Mouse (Mus musculus): Measurements from ENCODE around the gene Adamts13. TPM values are rescaled to one million over a fixed set of nuclear protein-coding genes. Genes with fewer than 3 reads are reported as not detected.
A peak's percentile ranks its signal among the peaks of the same experiment; 100 is the strongest.

Adamts13 gene
- 1 to 10 TPM; 1.6 to 2.6 TPM for total RNA-seq (2021)

DNA sequence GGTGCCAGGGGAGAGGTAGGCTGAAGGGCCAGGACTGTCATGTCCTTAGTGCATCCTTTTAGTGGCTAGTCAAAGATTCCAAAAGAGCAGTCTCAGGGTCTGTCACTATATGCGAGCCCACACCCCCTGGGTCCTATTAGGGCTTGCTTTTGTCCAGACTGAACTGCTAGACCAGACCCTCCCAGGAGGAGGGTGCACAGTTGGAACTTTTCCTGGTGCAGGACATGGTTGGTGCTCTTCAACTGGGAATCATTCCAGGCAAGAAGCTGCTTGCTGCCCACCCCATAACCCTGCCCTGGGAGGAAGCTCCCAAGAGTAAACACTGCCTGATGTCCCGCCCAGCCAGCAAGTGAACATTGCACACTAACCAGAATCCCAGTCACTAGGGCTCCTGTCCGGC, at the start of gene Adamts13:
Gene Adamts13, plus strand, starts transcription at position 301 of the 400 bp plus-strand sequence.
- DNase-seq (ENCODE audit: low spot score in 2 of 2), result no peak
- intact Hi-C loops (cut with DNase I), result no loop called here

DNA sequence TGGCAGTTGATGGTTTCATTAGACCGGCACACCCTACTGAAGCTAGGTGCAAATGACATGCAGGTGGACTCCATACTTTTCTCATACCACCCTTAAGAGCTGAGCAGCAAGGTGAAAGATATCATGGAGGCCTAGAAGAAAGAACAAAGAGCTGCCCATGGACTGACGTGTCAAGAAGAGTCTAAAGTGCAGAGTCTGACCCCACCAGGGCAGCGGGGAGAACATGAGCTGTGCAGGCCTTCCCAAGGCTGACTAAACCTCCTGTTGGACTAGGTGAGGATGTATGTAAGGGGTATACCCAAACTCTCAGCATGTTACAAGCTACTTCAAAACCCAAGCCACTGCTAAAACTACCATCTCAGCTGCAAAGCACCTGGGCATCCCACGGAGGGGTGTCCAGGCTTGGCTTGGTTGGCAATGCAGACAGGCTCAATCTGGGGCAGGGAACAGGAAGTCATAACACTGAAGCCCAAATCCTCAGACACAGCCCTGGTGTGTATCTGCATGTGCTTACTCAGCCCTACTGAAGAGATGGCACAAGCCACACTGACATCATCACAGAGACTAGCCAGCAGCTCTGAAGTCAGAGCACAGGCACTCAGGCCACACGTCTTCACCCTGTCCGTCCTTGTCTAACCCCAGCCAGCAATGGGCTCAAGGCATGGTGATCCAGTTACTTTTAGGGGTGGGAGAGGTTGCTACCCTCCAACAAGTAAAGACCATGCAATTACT, 45.3 kb upstream of the Adamts13 start:
- intact Hi-C loops (cut with DNase I), result no loop called here
- no peak for DNase-seq (ENCODE audit: low spot score in 2 of 2)

DNA sequence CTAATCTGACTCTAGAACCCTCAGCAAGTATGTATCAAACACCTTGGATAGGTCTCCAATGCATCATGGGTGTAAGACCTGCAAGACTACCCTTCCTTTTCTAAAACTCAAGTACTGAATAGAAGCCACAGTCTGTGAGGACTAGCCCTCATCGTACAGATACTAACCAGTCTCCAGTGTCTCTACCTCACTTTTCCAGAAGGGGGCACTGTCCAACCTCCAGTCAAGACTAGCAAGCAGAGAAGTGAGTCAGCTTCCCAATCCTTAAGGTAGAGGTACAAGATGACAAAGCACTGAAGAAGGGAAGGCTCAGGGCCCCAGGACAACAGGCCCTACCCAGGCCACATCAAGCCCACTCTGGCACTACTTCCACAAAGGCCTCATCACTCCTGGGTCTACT, 42.8 kb upstream of the Adamts13 start:
- intact Hi-C loops (cut with DNase I), result loop anchor here (2.0 to 5.0 kb wide), 3 partner anchors 82 to 306 kb away; no protein-coding TSS in a partner anchor
- DNase-seq (ENCODE audit: low spot score in 2 of 2), result peak; percentile 59 to 85

DNA sequence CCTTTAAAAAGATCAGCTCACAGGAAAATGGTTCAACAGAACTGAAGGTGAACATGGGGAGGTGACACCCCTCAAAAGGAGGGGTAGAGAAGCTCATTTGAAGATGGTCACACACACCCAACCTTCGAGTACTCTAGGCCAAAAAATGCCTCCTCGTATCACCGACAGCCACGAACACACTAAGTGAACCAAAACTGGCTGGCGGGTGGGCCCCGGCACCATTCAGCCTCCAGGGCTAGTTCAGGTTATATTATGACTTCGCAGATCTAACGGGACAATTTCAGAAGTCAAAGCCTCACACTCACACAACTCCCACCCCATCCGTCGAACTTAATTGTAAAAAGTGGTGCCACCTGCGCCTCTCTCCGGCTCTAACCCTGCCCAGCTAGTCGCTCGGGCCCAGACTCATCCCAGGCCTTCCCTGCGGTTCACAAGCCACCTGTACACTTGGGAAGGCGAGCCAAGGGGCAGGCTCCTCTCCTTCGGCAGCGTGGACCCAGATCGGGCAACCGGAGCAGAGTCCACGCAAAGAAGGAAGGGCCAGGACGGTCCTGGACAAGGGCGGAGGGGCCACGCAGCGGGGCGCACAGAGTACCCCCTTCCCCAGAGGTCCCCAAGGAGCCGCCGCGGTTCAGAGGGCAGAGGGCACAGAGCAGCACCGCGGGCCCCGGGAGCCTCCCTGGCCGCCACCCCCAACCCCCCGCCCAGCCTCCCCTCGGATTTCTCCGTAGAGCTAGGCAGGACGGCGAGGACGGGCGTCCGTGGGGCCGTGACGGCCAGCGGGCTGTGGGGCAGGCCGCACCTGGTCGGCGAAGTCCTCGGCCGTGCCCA, 40.5 kb upstream of the Adamts13 start:
- no peak for DNase-seq (ENCODE audit: low spot score in 2 of 2)
- intact Hi-C loops (cut with DNase I), result loop anchor here (1.0 to 5.0 kb wide), 2 partner anchors 32 to 80 kb away; partner anchors contain the start of gene Rexo4

DNA sequence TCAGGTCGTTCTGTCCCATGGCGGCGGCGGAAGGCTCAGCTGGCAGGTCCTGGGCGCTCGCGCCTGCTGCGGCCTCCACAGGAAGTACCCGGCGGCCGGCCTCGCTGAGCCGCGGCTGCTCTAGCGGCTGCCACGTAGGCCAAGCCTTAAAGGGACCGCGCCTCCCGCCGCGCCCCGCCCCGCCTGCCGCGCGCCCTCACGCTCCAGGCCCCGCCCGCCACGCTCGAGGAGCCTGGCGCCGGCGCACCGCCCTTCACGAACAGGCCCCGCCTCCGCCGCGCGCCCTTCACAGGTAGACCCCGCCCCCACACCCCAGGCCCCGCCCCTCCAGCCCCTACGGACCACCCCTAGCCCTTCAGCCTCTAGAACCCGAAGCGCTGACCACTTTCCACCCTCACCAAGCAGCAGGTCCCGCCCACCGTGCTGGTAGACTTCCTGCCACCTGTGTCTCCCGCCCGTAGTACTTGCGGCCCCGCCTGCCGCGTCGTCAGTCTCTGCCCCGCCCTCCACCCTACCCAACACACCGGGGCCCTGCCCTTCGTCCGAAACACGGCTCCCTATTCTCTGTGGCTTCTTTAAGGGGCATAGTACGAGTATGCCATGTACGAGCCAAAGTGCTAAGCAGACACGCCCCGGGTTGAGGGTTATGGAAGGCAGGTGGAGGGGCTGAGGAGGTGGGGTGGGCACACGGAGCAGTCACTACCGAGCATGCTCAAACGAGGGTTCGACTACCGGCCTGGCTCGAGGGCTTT, 39.7 kb upstream of the Adamts13 start, which contains the start of the genes Surf4 and Stkld1:
Gene Surf4, minus strand, starts transcription at position 625 of the 752 bp plus-strand sequence.
Gene Stkld1, plus strand, starts transcription at position 744 of the 752 bp plus-strand sequence.
- intact Hi-C loops (cut with DNase I), result loop anchor here (1.0 to 5.0 kb wide), 2 partner anchors 31 to 79 kb away; partner anchors contain the start of gene Rexo4
- DNase-seq (ENCODE audit: low spot score in 2 of 2), result peak; percentile 94

DNA sequence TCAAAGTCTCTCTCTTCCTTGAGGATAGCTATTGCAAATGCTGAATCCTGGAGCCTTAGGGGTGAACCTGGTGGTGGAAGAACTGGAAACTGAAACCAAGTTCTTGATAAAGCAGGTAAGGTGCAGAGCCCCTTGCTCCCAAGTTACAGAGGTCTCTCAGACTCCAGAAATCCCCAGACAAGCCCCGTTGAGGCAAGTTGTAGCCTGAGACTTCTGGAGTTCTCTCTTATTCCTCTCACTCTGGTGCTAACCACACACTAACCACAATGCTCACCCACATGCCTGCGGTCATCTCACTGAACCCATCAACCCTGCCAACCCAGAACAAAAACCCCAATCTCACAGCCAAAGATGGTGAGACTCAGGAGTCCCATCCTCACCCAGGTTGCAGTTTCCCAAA, 37.9 kb upstream of the Adamts13 start:
- no peak for DNase-seq (ENCODE audit: low spot score in 2 of 2)
- intact Hi-C loops (cut with DNase I), result no loop called here

DNA sequence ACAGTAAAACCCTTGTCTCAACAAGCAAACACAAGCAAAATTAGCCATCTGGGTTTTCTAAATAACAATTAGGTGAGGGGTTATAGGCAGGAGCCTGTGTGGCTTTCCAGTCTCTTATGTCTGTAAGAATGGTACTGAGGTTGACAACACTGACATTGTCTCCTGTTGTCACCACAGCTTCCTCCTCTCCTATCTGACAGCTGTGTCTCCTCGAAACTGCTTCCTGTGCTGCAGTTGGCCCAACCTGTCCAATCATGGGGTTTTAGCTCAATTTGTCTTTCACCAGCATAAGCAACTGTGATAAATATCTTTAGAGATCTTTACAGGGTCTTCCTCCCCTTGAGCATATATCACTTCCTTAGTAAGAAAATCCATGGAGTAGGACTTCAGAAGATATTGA, 36.8 kb upstream of the Adamts13 start:
- no peak for DNase-seq (ENCODE audit: low spot score in 2 of 2)
- intact Hi-C loops (cut with DNase I), result no loop called here

DNA sequence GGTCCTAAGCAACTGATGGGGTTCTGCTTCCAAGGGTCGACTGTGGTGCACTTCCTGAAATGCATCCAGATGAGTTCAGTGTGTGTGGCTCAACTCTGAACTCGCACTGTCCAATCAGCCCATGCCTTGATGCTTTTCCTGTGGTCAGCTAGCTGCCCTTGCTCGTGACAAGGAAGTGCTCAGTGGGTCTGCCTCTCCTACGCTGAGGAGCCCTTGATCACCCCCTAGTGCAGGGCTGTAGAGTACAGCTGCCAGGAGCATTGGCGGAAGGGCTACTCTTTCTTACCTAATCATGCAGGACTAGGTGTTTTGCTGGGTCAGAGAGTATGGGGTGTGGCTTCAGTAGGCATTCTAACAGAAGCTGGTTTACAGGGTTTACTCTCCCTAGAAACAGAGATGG, 31.7 kb upstream of the Adamts13 start:
- intact Hi-C loops (cut with DNase I), result no loop called here
- no peak for DNase-seq (ENCODE audit: low spot score in 2 of 2)

DNA sequence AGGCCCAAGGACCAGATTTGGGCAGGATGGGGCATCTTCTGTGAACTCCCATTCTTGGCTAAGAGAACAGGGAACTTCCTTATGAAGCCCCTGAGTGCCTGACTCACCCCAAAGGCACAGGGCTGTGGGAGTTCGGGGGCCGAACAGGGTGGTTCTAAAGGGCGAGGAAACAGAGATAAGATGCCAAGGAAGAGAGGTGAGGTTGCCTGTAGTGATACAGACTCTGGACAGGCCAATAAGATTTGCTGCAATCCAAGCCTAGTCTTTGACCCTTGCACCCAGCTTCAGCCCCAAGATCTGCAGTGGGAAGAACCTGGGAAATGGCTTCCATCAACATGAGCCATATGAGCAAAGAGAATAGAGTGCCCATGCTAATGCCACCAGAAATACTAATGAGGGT, 30.0 kb upstream of the Adamts13 start:
- intact Hi-C loops (cut with DNase I), result no loop called here

DNA sequence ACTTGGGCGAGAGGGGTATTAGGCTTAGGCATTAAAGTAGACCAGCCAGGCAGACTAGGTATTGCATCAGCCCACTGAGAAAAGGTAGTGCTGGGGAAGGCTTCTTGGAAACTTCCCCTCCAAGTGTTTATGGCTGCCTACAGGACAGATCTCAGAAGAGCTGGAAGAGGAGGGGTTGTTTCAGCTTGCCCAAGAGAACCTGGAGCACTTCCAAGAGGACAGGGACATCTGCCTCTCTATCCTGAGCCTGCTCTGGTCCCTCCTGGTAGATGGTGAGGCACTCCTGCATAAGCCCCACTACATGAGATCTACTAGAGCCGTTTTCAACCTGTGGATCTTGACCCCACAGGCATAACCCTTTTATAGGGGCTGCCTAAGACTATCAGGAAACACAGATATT, 22.8 kb upstream of the Adamts13 start:
- intact Hi-C loops (cut with DNase I), result no loop called here
- no peak for DNase-seq (ENCODE audit: low spot score in 2 of 2)

More for the DNA sequence above, 30.0 kb upstream of the Adamts13 start:
- DNase-seq (ENCODE audit: low spot score in 2 of 2), result no peak

DNA sequence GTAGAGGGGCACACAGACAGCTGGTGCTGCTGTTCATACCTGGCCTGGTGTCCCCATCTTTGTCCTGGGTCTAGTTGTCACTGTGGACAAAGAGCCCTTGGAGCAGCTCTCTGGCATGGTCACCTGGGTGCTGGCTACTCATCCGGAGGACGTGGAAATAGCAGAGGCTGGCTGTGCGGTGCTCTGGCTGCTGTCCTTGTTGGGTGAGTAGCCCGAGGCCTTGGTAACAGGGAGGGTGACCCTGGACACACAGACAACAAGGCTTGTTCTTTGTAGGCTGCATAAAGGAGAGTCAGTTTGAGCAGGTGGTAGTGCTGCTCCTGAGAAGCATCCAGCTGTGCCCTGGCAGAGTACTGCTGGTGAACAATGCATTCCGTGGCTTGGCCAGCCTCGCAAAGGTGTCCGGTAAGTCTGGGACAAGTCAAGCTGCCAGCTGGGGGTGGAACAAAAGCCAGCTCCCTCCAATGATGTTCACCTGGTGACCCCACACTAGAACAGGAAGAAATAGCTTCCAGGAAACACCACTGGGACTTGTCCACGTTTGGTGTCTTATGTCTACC, 21.8 kb upstream of the Adamts13 start:
- intact Hi-C loops (cut with DNase I), result no loop called here
- no peak for DNase-seq (ENCODE audit: low spot score in 2 of 2)

- no peak for DNase-seq (ENCODE audit: low spot score in 2 of 2)
- intact Hi-C loops (cut with DNase I), result no loop called here
Observed at GRCm38 (mm10) chr2:26952193-26952592, 21.0 kb upstream of the Adamts13 start.

DNA sequence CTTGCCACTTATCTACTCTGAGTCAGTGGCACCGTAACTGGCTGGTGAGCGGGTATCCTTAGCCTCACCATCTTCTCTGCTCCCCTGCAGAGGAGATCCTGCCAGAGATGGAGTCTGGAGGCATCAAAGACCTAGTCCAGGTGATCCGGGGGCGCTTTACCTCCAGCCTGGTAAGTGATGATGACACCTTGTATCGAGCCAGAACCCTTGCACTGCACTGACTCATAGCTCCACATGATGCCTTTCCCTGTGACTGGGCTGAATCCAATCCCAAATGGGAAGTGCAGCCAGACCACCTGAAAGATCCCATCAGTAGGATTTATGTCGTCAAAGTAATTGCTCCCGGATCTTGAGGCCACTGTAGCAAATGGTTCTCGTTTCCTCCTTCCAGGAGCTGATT, 20.4 kb upstream of the Adamts13 start:
- intact Hi-C loops (cut with DNase I), result no loop called here
- DNase-seq (ENCODE audit: low spot score in 2 of 2), result peak in 1 of 2 experiments; percentile 31

- no peak for DNase-seq (ENCODE audit: low spot score in 2 of 2)
- intact Hi-C loops (cut with DNase I), result no loop called here
Observed at GRCm38 (mm10) chr2:26954735-26955395, 18.4 kb upstream of the Adamts13 start.

- no peak for DNase-seq (ENCODE audit: low spot score in 2 of 2)
Observed at GRCm38 (mm10) chr2:26956811-26957487, 16.3 kb upstream of the Adamts13 start.

DNA sequence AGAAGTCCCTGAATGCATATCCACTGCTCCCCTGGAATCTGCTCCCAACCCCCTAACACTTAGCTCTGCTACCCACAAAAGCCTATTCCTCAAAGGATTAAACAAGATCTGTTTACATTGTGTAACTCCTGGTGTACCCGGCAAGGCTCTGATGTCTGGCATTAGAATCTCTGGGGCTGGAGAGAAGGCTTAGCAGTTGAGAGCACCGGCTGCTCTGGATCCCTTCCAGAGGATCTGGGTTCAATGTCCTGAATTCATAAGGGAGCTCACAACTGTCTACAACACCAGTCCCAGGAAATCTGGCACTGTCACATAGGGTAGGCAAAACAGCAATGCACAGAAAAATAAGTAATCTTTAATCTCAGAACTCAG, 15.7 kb upstream of the Adamts13 start:
- intact Hi-C loops (cut with DNase I), result no loop called here
- no peak for DNase-seq (ENCODE audit: low spot score in 2 of 2)

More at GRCm38 (mm10) chr2:26956811-26957487, 16.3 kb upstream of the Adamts13 start:
- intact Hi-C loops (cut with DNase I), result no loop called here

DNA sequence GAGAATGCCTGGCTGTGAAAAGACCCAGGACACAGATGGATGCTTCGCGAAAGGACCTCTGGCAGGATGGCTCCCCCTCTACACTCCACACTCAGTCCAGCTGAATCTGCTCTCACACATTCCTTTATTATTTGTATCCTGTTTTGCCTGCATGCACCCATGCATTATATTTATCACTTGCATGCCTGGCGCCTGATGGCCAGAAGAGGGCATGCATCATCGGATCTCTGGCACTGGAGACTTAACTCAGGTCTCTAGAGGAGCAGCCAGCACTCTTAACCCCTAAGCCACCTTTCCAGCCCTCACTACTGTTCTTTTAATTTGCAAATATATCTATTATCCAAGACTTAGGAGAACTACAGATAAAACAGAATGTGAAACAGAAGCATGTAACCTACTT, 12.5 kb upstream of the Adamts13 start:
- no peak for DNase-seq (ENCODE audit: low spot score in 2 of 2)
- intact Hi-C loops (cut with DNase I), result no loop called here

DNA sequence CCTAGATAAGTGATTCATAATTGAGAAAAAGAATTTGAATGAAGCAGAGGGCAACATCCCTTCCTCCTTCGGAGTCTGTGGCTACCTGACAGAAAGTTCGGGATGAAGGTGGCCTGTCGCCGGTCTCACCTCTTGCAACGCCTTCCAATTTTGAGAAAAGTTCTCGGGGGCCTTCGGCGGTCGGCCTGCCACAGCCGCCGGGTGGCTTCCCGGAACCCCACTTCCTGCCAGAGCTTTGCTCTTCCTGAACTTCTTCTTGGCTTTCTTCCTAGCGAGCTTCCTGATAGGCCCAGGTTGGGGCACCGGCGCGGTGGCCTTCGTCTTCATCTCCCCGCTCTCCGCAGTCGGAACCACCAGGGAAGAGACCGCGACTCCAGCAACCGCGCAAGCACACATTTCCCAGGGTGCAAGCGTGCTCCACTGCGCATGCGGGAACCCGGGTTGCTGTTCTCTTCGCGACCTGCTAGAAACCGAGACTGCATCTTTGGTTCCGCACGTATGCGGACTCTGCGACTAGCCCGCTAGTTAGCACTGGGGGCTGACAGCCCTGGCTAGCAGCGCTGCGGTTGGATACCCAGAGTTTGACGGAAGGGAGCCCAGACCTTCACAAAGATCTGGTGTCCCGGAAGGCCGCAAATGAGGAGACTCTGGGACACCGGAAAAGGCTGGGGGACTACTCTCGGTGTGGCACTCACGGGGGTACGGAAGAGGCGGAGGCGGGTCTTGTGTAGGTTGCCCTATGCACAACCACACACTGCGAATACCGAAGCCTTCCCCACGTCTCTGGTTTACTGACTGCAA, 9.1 kb upstream of the Adamts13 start, which contains the start of gene Rexo4:
Gene Rexo4, minus strand, starts transcription at position 464 of the 801 bp plus-strand sequence.
- peak; percentile 93 to 98 for DNase-seq (ENCODE audit: low spot score in 2 of 2)
- intact Hi-C loops (cut with DNase I), result loop anchor here (1.0 kb wide), 2 partner anchors 31 to 45 kb away; partner anchors contain the start of genes Cacfd1 and Surf4

Measured in left cerebral cortex, postnatal 25 days (tissue).